Mouse (Mus musculus): ENCODE results near the gene Chordc1. TPM values are rescaled to one million over a fixed set of nuclear protein-coding genes. Genes with fewer than 3 reads are reported as not detected.
"Not testable (repeated sequence)": the region's sequence is repeated elsewhere in the genome, so short reads cannot be mapped to it uniquely, and the experiment has no call there.

Gene Chordc1
- polyA plus RNA-seq (2021): 92.9 TPM

DNA sequence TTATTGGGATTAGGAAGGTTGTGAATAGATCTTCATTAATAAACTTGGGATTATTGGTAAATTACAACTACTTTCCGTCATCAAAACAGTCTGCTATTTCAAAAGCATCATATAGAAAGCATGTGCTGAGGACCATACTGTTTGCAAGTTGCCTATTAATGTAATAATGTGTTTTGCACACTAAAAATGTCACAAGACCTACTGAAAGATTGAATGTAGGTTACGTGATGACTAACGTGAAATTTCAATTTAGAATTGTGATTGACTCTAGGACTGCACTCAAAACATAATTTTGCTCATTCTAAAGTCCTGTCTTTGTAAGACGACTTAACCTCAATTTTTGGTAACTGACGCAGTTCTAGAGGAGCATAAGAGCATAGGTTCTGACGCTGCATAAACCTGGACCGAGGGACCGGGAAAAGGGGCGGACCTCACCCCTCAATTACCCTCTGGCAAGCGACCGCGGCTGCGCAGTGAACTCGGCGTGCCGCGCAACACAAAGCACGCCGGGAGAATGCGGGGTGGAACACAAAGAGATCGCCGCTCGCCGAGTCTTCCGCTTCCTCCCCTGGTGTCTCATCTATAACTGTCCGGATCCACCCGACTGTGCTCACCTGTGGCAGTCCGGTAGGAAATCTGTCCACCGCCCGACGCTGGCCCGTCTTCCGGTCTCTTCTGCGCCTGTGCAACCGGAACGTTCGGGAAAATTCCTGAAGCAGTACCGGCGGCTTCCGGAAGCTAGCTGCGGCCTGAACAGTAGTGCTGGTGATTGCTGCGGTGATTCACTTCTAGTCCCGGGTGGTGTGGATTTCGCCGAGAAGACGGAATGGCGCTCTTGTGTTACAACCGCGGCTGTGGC lies at the start of gene Chordc1:
TSS of gene Chordc1 (plus strand) at position 555 of the 859 bp plus-strand sequence.
- ATAC-seq: peak; percentile 99
- DNase-seq (ENCODE audit: low read depth, low spot score): peak; percentile 89
- in situ Hi-C loops (cut with MboI; ENCODE audit: low pct_unique_long_range_greater_than_20kb): no loop called here
- TF ChIP-seq CTCF (IDR thresholded peaks at IDR 0.05): no peak
- H3K27me3 ChIP-seq: peaks cover 15% of the 10 kb centered on the region
- POLR2A ChIA-PET: no interaction called here
- CTCF ChIA-PET: no interaction called here

DNA sequence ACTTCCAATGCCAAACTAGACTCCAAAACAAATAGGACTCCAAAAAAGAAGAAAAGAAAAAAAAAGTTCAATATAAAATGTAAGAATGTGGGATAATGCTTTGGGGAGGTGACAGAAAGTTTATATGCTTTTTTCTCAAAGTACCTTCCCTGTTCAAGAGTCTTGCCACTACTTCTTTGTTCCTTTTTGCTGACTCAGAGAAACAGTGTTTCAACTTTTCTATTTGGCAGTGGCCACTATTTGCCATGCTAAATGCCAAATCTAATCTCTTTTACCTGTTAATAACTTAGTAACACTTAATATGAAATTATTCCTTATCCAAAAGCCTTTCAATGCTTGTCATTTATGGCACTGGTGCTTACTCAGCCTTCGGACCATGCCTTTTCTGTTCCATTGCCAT lies 16.0 kb upstream of the Chordc1 start:
- no peak for TF ChIP-seq CTCF (IDR thresholded peaks at IDR 0.05)
- ATAC-seq (no peak), DNase-seq (ENCODE audit: low read depth, low spot score) (no peak)
- in situ Hi-C loops (cut with MboI; ENCODE audit: low pct_unique_long_range_greater_than_20kb): no loop called here
- POLR2A ChIA-PET: no interaction called here
- peaks cover 45% of the 10 kb centered on the region for H3K27me3 ChIP-seq
- CTCF ChIA-PET: no interaction called here

- in situ Hi-C loops (cut with MboI; ENCODE audit: low pct_unique_long_range_greater_than_20kb): no loop called here
- DNase-seq (ENCODE audit: low read depth, low spot score) (no peak), ATAC-seq (no peak)
- ChIA-PET POLR2A (no interaction called here), CTCF (no interaction called here)
- peaks cover 52% of the 10 kb centered on the region for H3K27me3 ChIP-seq
- TF ChIP-seq CTCF (IDR thresholded peaks at IDR 0.05): no peak
These were observed 15.1 kb upstream of the Chordc1 start for GRCm38 (mm10) chr9:18276844-18277243.

DNA sequence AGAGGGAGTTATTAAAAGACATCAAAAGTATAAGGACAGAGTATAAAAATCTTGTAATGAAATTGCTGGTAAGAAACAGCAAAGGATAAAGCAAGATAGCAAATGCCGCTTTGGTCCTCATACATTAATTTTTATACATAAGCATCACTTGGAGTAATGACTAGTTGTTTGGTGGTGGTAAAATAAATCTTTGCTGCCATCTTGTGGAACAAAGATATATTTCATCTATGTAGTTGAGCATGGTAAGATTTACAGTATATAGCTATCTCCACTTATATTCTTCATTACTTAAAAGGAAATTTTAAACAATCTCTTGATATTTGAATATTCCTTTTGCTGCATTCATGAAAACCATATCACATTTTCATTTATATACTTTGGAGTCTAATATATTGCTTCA lies 14.4 kb upstream of the Chordc1 start:
- ChIA-PET POLR2A (no interaction called here), CTCF (interaction anchor here (1.6 kb wide), 1 partner anchor 11 kb away, joined by 4 read pairs; no protein-coding TSS in a partner anchor)
- in situ Hi-C loops (cut with MboI; ENCODE audit: low pct_unique_long_range_greater_than_20kb): no loop called here
- ATAC-seq (no peak), DNase-seq (ENCODE audit: low read depth, low spot score) (no peak)
- H3K27me3 ChIP-seq: peaks cover 52% of the 10 kb centered on the region
- TF ChIP-seq CTCF (IDR thresholded peaks at IDR 0.05): peak; percentile 28

GRCm38 (mm10) chr9:18278693-18279092 lies 13.2 kb upstream of the Chordc1 start:
- TF ChIP-seq CTCF (IDR thresholded peaks at IDR 0.05): peak; percentile 56
- DNase-seq (ENCODE audit: low read depth, low spot score); ATAC-seq; POLR2A ChIA-PET; in situ Hi-C loops (cut with MboI; ENCODE audit: low pct_unique_long_range_greater_than_20kb): not testable (repeated sequence)
- H3K27me3 ChIP-seq: peaks cover 49% of the 10 kb centered on the region
- CTCF ChIA-PET: interaction anchor here (0.7 to 1.6 kb wide), 2 partner anchors 9 to 30 kb away, joined by 3 to 4 read pairs; no protein-coding TSS in a partner anchor

DNA sequence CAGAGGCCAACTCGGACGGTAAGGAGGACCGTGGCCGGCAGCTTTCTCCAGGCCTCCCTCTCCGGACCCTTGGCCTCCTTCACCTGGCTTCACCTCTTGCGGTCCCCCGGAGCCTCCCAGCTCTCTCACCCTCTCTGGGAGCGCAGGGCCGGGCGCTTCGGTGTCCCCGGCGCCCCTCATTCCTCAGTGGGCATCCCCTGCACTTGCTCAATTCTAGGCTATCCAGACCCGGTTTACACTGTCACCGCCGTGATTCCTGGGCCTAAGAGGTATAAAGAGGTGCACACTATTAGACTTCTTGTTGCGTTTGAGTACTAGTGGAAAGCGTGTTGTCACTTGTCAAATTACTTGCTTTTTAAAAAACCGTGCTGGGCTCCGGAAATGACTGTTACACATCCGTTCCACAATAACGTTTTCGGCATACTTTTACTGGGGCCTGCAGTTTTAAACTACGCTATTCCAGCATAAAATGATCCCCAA lies 558 bp downstream of the Chordc1 start:
- no peak for TF ChIP-seq CTCF (IDR thresholded peaks at IDR 0.05)
- H3K27me3 ChIP-seq: peaks cover 9% of the 10 kb centered on the region
- no peak for DNase-seq (ENCODE audit: low read depth, low spot score)
- ChIA-PET POLR2A (no interaction called here), CTCF (interaction anchor here (1.3 kb wide), 1 partner anchor 32 kb away, joined by 3 read pairs; no protein-coding TSS in a partner anchor)
- ATAC-seq: no peak
- in situ Hi-C loops (cut with MboI; ENCODE audit: low pct_unique_long_range_greater_than_20kb): no loop called here

GRCm38 (mm10) chr9:18293026-18293781 lies 1.3 kb downstream of the Chordc1 start:
- DNase-seq (ENCODE audit: low read depth, low spot score) (no peak), ATAC-seq (no peak)
- in situ Hi-C loops (cut with MboI; ENCODE audit: low pct_unique_long_range_greater_than_20kb): no loop called here
- ChIA-PET CTCF (interaction anchor here (1.3 kb wide), 1 partner anchor 31 kb away, joined by 3 read pairs; no protein-coding TSS in a partner anchor), POLR2A (no interaction called here)
- no peak for TF ChIP-seq CTCF (IDR thresholded peaks at IDR 0.05)
- H3K27me3 ChIP-seq: peaks cover 4% of the 10 kb centered on the region

- TF ChIP-seq CTCF (IDR thresholded peaks at IDR 0.05): no peak
- CTCF ChIA-PET: no interaction called here
- ATAC-seq (no peak), DNase-seq (ENCODE audit: low read depth, low spot score) (no peak)
- in situ Hi-C loops (cut with MboI; ENCODE audit: low pct_unique_long_range_greater_than_20kb): no loop called here
- POLR2A ChIA-PET: no interaction called here
- H3K27me3 ChIP-seq: no peaks in the 10 kb centered on the region
These were observed 6.4 kb downstream of the Chordc1 start for GRCm38 (mm10) chr9:18298301-18298700.

- in situ Hi-C loops (cut with MboI; ENCODE audit: low pct_unique_long_range_greater_than_20kb): loop anchor here (10.0 kb wide), 1 partner anchor 155 kb away; the partner anchor contains the start of genes Mbd3l1 and Zfp558
- CTCF ChIA-PET: no interaction called here
- no peak for ATAC-seq
- TF ChIP-seq CTCF (IDR thresholded peaks at IDR 0.05): no peak
- H3K27me3 ChIP-seq: no peaks in the 10 kb centered on the region
- no peak for DNase-seq (ENCODE audit: low read depth, low spot score)
- POLR2A ChIA-PET: no interaction called here
These were observed 28.1 kb downstream of the Chordc1 start for GRCm38 (mm10) chr9:18319990-18320389.

Other genes starting within 250 kb of the Chordc1 start
- gene Naalad2, start 110.9 kb downstream of the Chordc1 start, polyA plus RNA-seq (2021): 0.26 TPM
- gene Ubtfl1, start 112.3 kb downstream of the Chordc1 start, polyA plus RNA-seq (2021): not detected
- gene Mbd3l2, start 138.5 kb downstream of the Chordc1 start, polyA plus RNA-seq (2021): not detected
- 3.7 TPM for gene Zfp558, start 186.1 kb downstream of the Chordc1 start, polyA plus RNA-seq (2021)
- 0.09 TPM for gene Mbd3l1, start 186.2 kb downstream of the Chordc1 start, polyA plus RNA-seq (2021)